Mouse (Mus musculus): ENCODE results near the gene Spcs2.
"Not testable (repeated sequence)": the region's sequence is repeated elsewhere in the genome, so short reads cannot be mapped to it uniquely, and the experiment has no call there.

Gene Spcs2

GRCm38 (mm10) chr7:99822426-99822825, 40.8 kb downstream of the Spcs2 start:
- DNase-seq, result no peak

GRCm38 (mm10) chr7:99821953-99822352, 41.3 kb downstream of the Spcs2 start:
- DNase-seq, result no peak

GRCm38 (mm10) chr7:99818181-99818725, 45.0 kb downstream of the Spcs2 start:
- peak; percentile 22 for DNase-seq

GRCm38 (mm10) chr7:99813394-99813793, 49.9 kb downstream of the Spcs2 start:
- peak; percentile 57 for DNase-seq

- DNase-seq, result no peak
These were observed 51.6 kb downstream of the Spcs2 start for GRCm38 (mm10) chr7:99811661-99812060.

- DNase-seq, result no peak
These were observed 52.4 kb downstream of the Spcs2 start for GRCm38 (mm10) chr7:99810814-99811213.

- DNase-seq, result not testable (repeated sequence)
These were observed 56.2 kb downstream of the Spcs2 start for GRCm38 (mm10) chr7:99807043-99807442.

- DNase-seq, result no peak
These were observed 57.9 kb downstream of the Spcs2 start for GRCm38 (mm10) chr7:99805340-99805739.

GRCm38 (mm10) chr7:99804033-99804432, 59.2 kb downstream of the Spcs2 start:
- DNase-seq, result not testable (repeated sequence)

GRCm38 (mm10) chr7:99803535-99803934, 59.7 kb downstream of the Spcs2 start:
- DNase-seq, result no peak

- DNase-seq, result no peak
These were observed 64.1 kb downstream of the Spcs2 start for GRCm38 (mm10) chr7:99799118-99799517.

- DNase-seq, result peak; percentile 83
These were observed 65.2 kb downstream of the Spcs2 start for GRCm38 (mm10) chr7:99797911-99798647.

GRCm38 (mm10) chr7:99797261-99797660, 66.0 kb downstream of the Spcs2 start:
- DNase-seq, result no peak

- no peak for DNase-seq
These were observed 66.8 kb downstream of the Spcs2 start for GRCm38 (mm10) chr7:99796471-99796870.

GRCm38 (mm10) chr7:99795192-99795981, 67.9 kb downstream of the Spcs2 start:
- DNase-seq, result peak; percentile 23

GRCm38 (mm10) chr7:99794096-99794495, 69.2 kb downstream of the Spcs2 start:
- no peak for DNase-seq

GRCm38 (mm10) chr7:99790816-99791215, 72.4 kb downstream of the Spcs2 start:
- no peak for DNase-seq

- DNase-seq, result peak; percentile 27
These were observed 74.7 kb downstream of the Spcs2 start for GRCm38 (mm10) chr7:99788563-99788962.

GRCm38 (mm10) chr7:99787935-99788334, 75.3 kb downstream of the Spcs2 start:
- DNase-seq, result no peak

Data from lung, postnatal 10 days (tissue).